Mouse (Mus musculus) embryonic facial prominence, embryonic 14.5 days (tissue): ENCODE data around the gene Hsbp1. TPM values are rescaled to one million over a fixed set of nuclear protein-coding genes. Genes with fewer than 3 reads are reported as not detected.
"Not testable (repeated sequence)": the region's sequence is repeated elsewhere in the genome, so short reads cannot be mapped to it uniquely, and the experiment has no call there.

ENCODE experiments used
- ATAC-seq: fragments of 200-750 bp; cut with Nextera tagmentation; 2 replicates; pipeline ENCODE4 v1.8.0; 2017; ENCODE audit warnings: low read depth, moderate number of reproducible peaks, moderate TSS enrichment
- DNase-seq: peaks from one replicate; pipeline ENCODE4 v3.0.0-alpha.2; 2015; ENCODE audit warnings: low spot score
- H3K27ac ChIP-seq: fragments of 300-500 bp; sonication (generic); replicated peaks from 2 replicates; pipeline ENCODE4 v1.5.1; 2014; ENCODE audit warnings: low read depth, mild to moderate bottlenecking, low read length, moderate library complexity
- H3K27me3 ChIP-seq: fragments of 300-500 bp; sonication (generic); replicated peaks from 2 replicates; pipeline ENCODE4 v1.6.1; 2014; ENCODE audit warnings: low read length; ENCODE audit not compliant: control insufficient read depth, insufficient read depth
- H3K36me3 ChIP-seq: fragments of 300-500 bp; sonication (generic); 2 replicates; pipeline ENCODE4 v1.6.1; 2014; ENCODE audit warnings: low read length, mixed read lengths; ENCODE audit not compliant: control insufficient read depth, insufficient read depth
- H3K4me1 ChIP-seq: fragments of 300-500 bp; sonication (generic); 2 replicates; pipeline ENCODE4 v1.6.1; 2014; ENCODE audit warnings: antibody characterized with exemption, low read length; ENCODE audit not compliant: control insufficient read depth, insufficient read depth
- H3K4me2 ChIP-seq: fragments of 300-500 bp; sonication (generic); 2 replicates; pipeline ENCODE4 v1.6.1; 2014; ENCODE audit warnings: low read depth, mild to moderate bottlenecking, low read length, moderate library complexity, mixed read lengths
- H3K4me3 ChIP-seq: fragments of 300-500 bp; sonication (generic); 2 replicates; pipeline ENCODE4 v1.5.1; 2014; ENCODE audit warnings: low read depth, mild to moderate bottlenecking, low read length
- H3K9ac ChIP-seq: fragments of 300-500 bp; sonication (generic); 2 replicates; pipeline ENCODE4 v1.6.1; 2014; ENCODE audit warnings: low read depth, mild to moderate bottlenecking, low read length, moderate library complexity, mixed read lengths
- H3K9me3 ChIP-seq: fragments of 300-500 bp; sonication (generic); 2 replicates; pipeline ENCODE4 v1.6.1; 2016; ENCODE audit warnings: low read length; ENCODE audit not compliant: control insufficient read depth
- WGBS: fragments of 180-500 bp; shearing (Covaris S2); extraction: QIAGEN DNeasy Blood & Tissue Kit; methylation state at CpG from one replicate; pipeline ENCODE4 v1.1.7; 2014; 5-methylcytosine and 5-hydroxymethylcytosine counted together
- polyA plus RNA-seq: library from polyadenylated mRNA; unstranded; fragments of >200 nt; fragmentation: Nextera tagmentation; extraction: Ambion mirVana; gene quantifications from 2 replicates; pipeline ENCODE4 v1.2.1, GENCODE M21; 2014

The Hsbp1 gene
- polyA plus RNA-seq, 1 experiment from 2014 or later = 345 TPM

DNA sequence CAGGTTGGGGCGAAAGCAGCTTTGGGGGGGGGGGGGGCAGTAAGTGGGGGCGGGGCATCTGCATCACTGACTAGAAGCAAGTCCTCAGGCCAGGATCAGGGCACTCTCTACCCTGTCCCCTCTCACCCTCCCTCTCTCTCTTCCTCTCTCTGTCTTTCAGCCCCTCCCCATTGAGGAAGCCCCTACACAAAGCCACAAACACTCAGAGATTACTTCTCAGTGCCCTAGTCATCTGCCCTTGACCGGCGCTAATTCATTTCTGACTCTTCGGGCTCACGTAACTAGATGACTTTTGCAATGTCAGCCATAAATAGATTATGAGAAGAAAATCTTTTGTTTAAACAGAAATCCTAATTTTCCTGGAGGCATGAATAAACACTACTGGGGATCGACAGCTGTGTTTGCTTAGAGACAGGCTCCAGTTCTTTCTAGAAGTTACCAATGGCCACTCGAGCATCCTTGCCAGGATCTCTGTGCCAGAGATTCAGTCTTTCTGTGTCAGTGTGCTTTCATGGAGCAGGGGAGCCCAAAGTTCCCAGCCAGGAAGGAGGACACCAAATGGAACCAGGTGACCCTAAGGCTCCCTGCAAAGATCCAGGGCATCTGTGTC, 16.5 kb downstream of the Hsbp1 start:
- Histone ChIP-seq H3K9ac (no peak overlapping the region), H3K4me3 (no peak overlapping the region), H3K9me3 (no peaks in the 10 kb centered on the region), H3K36me3 (no peaks in the 10 kb centered on the region), H3K4me1 (no peaks in the 10 kb centered on the region), H3K4me2 (no peak overlapping the region), H3K27ac (no peak overlapping the region), H3K27me3 (no peaks in the 10 kb centered on the region)
- no peak for ATAC-seq
- WGBS = 44% methylated on average over 7 of the region's 8 CpGs
- no peak for DNase-seq

DNA sequence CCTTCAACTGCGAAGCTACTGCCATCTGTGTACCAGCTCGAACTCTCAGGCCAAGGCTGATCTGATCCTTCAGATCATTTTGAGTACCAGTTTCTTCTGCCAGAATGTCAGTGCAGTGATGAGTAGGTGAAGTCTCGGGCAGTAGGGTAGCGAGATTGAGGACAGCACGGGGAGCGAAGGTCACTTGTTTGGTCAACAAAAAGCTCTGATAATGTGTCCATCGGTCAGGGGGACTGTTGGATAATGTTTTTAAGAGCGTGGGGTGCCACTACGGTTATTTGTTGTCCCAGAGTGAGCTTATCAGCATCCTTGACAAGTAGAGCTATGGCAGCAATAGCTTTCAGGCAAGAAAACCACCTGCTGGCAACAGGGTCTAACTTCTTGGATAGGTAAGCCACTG, 30.4 kb downstream of the Hsbp1 start:
- H3K9ac ChIP-seq, H3K27me3 ChIP-seq, ATAC-seq, H3K27ac ChIP-seq, H3K9me3 ChIP-seq, H3K4me2 ChIP-seq, H3K4me1 ChIP-seq, H3K4me3 ChIP-seq, H3K36me3 ChIP-seq, DNase-seq: not testable (repeated sequence)
- 82% methylated on average over 9 of the region's 9 CpGs for WGBS

DNA sequence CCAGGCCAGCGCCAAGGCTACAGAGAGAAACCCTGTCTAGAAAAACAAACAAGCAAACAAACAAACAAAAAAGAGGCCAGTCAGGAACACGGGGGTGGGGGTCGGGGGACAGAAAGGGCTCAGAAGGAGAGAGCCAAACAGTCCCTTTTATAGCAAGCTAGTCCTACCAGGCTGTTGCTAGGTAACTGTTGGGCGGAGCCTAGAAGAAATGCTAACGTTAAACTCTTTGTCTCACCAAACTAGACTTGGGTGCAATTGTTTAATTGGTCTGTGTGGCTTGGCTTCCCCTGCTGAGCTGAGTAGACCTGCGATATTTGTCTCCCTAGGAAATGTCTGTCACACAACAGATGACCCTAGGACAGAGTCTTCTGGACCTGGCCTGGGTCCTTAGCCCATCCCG, 34.2 kb downstream of the Hsbp1 start:
- no peaks in the 10 kb centered on the region for H3K27me3 ChIP-seq
- ATAC-seq (no peak), DNase-seq (no peak)
- WGBS = 76% methylated on average over 7 of the region's 7 CpGs
- no peaks in the 10 kb centered on the region for H3K36me3 ChIP-seq
- H3K9me3 ChIP-seq = no peaks in the 10 kb centered on the region
- no peaks in the 10 kb centered on the region for H3K4me1 ChIP-seq
- H3K27ac ChIP-seq = no peak overlapping the region
- H3K9ac ChIP-seq = no peak overlapping the region
- no peak overlapping the region for H3K4me3 ChIP-seq
- H3K4me2 ChIP-seq = no peak overlapping the region

DNA sequence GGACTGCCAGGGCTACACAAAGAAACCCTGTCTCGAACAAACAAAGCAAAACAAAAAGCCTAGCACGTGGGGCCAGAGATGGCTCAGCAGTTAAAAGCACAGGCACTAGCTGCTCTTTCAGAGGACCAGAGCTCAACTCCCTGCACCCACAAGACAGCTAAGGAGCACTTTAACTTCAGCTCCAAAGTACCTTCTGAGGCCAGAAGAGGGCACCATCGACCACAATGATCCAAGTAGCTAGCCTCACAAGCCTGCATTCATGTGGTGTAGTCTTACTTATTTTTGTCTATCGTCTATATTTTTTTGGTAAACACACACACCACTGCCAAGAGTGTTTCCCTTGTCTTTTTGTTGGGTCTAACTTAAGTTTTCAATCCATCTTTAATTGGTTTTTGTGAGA, 36.3 kb downstream of the Hsbp1 start:
- H3K9me3 ChIP-seq = no peaks in the 10 kb centered on the region
- no peak overlapping the region for H3K27ac ChIP-seq
- no peak overlapping the region for H3K4me3 ChIP-seq
- H3K36me3 ChIP-seq = no peaks in the 10 kb centered on the region
- H3K4me1 ChIP-seq = no peaks in the 10 kb centered on the region
- ATAC-seq (no peak), DNase-seq (peak; percentile 17)
- no peaks in the 10 kb centered on the region for H3K27me3 ChIP-seq
- H3K9ac ChIP-seq = no peak overlapping the region
- 38% methylated on average over 4 of the region's 4 CpGs for WGBS
- H3K4me2 ChIP-seq = no peak overlapping the region

DNA sequence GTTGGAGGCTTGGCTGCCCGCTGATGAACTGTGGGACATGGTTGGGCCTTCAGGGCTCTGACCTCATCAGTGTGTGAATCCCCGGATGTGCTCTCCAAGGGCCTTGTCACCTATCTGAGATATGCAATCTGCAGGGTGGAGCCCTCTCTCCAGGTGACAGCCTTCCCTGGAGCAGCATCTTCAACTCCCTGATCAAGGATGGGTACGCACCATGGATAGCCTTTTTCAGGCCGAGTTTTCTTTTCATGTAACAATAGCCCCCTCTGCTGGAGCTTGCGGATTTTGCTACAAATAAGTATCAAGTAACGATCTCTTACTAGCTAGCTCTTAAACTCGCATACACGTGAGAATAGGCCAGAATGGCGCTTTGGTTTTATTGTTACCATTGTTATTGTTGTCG, 40.2 kb downstream of the Hsbp1 start:
- DNase-seq (peak; percentile 83), ATAC-seq (0 out of 2 replicates have a peak, but pooled peaks have one; percentile 18)
- no peaks in the 10 kb centered on the region for H3K36me3 ChIP-seq
- H3K27me3 ChIP-seq = no peaks in the 10 kb centered on the region
- no peak overlapping the region for H3K9ac ChIP-seq
- H3K4me3 ChIP-seq = no peak overlapping the region
- H3K4me2 ChIP-seq = no peak overlapping the region
- WGBS = 21% methylated on average over 10 of the region's 10 CpGs
- no peaks in the 10 kb centered on the region for H3K4me1 ChIP-seq
- H3K27ac ChIP-seq = no peak overlapping the region
- no peaks in the 10 kb centered on the region for H3K9me3 ChIP-seq

DNA sequence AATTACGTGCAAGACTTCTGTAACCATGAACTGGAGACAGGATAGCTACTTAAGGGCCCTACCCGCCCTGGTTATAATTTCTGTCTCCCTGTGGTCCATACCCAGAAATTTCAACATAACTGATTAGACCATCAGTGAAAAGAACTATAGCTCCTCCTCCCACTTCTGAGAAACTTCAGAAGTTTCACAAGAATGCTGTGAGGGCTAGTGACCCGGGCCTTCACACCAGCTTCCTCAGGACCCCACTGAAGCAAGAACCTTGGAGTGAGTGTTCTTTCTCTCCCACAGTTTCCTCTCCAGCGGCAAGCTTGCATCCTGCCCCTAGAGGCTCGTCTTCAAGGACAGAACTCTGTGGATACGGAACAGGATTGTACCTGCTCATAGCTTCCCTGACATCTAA, 41.6 kb downstream of the Hsbp1 start:
- Histone ChIP-seq H3K9me3 (no peaks in the 10 kb centered on the region), H3K36me3 (no peaks in the 10 kb centered on the region), H3K9ac (no peak overlapping the region), H3K27me3 (no peaks in the 10 kb centered on the region), H3K4me2 (no peak overlapping the region), H3K4me3 (no peak overlapping the region), H3K4me1 (no peaks in the 10 kb centered on the region), H3K27ac (no peak overlapping the region)
- ATAC-seq (no peak), DNase-seq (no peak)
- WGBS = 68% methylated on average over 6 of the region's 6 CpGs

DNA sequence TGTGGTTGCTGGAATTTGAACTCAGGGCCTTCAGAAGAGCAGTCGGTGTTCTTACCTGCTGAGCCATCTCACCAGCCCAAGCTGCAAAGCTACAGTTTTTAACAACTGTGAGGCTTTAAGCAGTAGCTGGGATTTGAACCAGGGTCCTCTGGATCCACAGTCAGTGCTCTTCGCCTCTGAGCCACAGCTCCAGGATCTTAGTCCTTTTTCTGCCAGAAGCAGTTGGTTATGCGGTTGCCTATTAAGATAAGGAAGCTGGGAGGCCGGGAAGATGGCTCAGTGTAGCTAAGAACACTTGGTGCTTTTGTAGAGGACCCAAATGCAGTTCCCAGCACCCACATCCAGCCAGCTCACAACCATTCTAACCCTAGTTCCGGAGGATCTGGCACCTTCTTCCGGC, 42.7 kb downstream of the Hsbp1 start:
- Histone ChIP-seq H3K4me3 (no peak overlapping the region), H3K27me3 (no peaks in the 10 kb centered on the region), H3K27ac (no peak overlapping the region), H3K4me1 (no peaks in the 10 kb centered on the region), H3K4me2 (no peak overlapping the region), H3K9me3 (no peaks in the 10 kb centered on the region), H3K36me3 (no peaks in the 10 kb centered on the region), H3K9ac (no peak overlapping the region)
- DNase-seq (no peak), ATAC-seq (no peak)
- 83% methylated on average over 6 of the region's 6 CpGs for WGBS

- ATAC-seq = no peak
- no peak overlapping the region for H3K27ac ChIP-seq
These were observed 49.8 kb downstream of the Hsbp1 start for GRCm38 (mm10) chr8:119394097-119394496.

GRCm38 (mm10) chr8:119394524-119395026, 50.3 kb downstream of the Hsbp1 start, which contains the start of gene Mlycd:
TSS of gene Mlycd (plus strand) at chr8:119394878.
- Histone ChIP-seq H3K27me3 (no peaks in the 10 kb centered on the region), H3K9ac (peak within 1 kb of the TSS; percentile 90), H3K4me2 (peak within 1 kb of the TSS; percentile 99), H3K4me3 (peak within 1 kb of the TSS; percentile 81), H3K36me3 (0 out of 2 replicates have a peak, but pooled peaks cover 6% of the 10 kb centered on the region), H3K4me1 (no peaks in the 10 kb centered on the region), H3K9me3 (no peaks in the 10 kb centered on the region), H3K27ac (peak within 1 kb of the TSS; percentile 81)
- peak; percentile 96 for ATAC-seq
- DNase-seq = peak; percentile 95
- WGBS = 5% methylated on average over 21 of the region's 44 CpGs

More at GRCm38 (mm10) chr8:119394097-119394496, 49.8 kb downstream of the Hsbp1 start:
- WGBS = 79% methylated on average over 9 of the region's 9 CpGs
- Histone ChIP-seq H3K27me3 (no peaks in the 10 kb centered on the region), H3K4me3 (peak overlapping the region; percentile 81), H3K9me3 (no peaks in the 10 kb centered on the region), H3K36me3 (0 out of 2 replicates have a peak, but pooled peaks cover 6% of the 10 kb centered on the region), H3K9ac (peak overlapping the region; percentile 90), H3K4me2 (peak overlapping the region; percentile 99), H3K4me1 (no peaks in the 10 kb centered on the region)
- DNase-seq = no peak
